Mouse (Mus musculus) myocyte (in vitro differentiated cells): ENCODE measurements at regions not wholly inside any gene's neighbourhood (a gene's known extent, or its start where the extent isn't known, plus 50 kb on each side); places are given as distances from the start of the nearest gene placed in this dataset.

Source experiments
- H3K27me3 ChIP-seq: one replicate; pipeline ENCODE4 v1.6.1; 2011; ENCODE audit not compliant: control insufficient read depth, insufficient read depth, insufficient read length
- H3K36me3 ChIP-seq: one replicate; pipeline ENCODE4 v1.6.1; 2011; ENCODE audit not compliant: control insufficient read depth, insufficient read depth
- H3K4me2 ChIP-seq: one replicate; pipeline ENCODE4 v1.6.1; 2011; ENCODE audit warnings: low read depth, control low read depth
- H3K4me3 ChIP-seq: one replicate; pipeline ENCODE4 v1.5.1; 2011; ENCODE audit warnings: mild to moderate bottlenecking, control low read depth, moderate library complexity
- H3K79me2 ChIP-seq: one replicate; pipeline ENCODE4 v1.6.1; 2011; ENCODE audit not compliant: control insufficient read depth, insufficient read depth
- H3ac ChIP-seq: one replicate; pipeline ENCODE4 v1.6.1; 2011; ENCODE audit not compliant: control insufficient read depth, insufficient read length
- E2F4 ChIP-seq: IDR thresholded peaks from one replicate; pipeline ENCODE4 v1.6.1; 2011; ENCODE audit warnings: mild to moderate bottlenecking, control low read depth, moderate library complexity; ENCODE audit not compliant: insufficient read depth
- MAX ChIP-seq: IDR thresholded peaks from one replicate; pipeline ENCODE4 v1.6.1; 2011; ENCODE audit warnings: low read depth, mild to moderate bottlenecking, control low read depth
- MYOD1 ChIP-seq, 3 experiments: IDR thresholded peaks; one replicate each; pipeline ENCODE4 v1.6.1; 2011; ENCODE audit warnings: control low read depth in 2 of 3, low read depth in 2 of 3, mild to moderate bottlenecking in 2 of 3, moderate library complexity in 1 of 3; ENCODE audit not compliant: insufficient read length in 2 of 3, control insufficient read depth in 1 of 3
- MYOG ChIP-seq, 3 experiments: IDR thresholded peaks; one replicate each; pipeline ENCODE4 v1.6.1; 2011; ENCODE audit warnings: control low read depth in 2 of 3, low read depth in 2 of 3, mild to moderate bottlenecking in 2 of 3; ENCODE audit not compliant: insufficient read length in 2 of 3, control insufficient read depth in 1 of 3, insufficient read depth in 1 of 3
- POLR2A ChIP-seq: IDR thresholded peaks from one replicate; pipeline ENCODE4 v1.6.1; 2011; ENCODE audit warnings: low read depth, mild to moderate bottlenecking, control low read depth, moderate library complexity; ENCODE audit not compliant: insufficient read length
- POLR2AphosphoS2 ChIP-seq: IDR thresholded peaks from one replicate; pipeline ENCODE4 v1.6.1; 2011; ENCODE audit warnings: low read depth, control low read depth; ENCODE audit not compliant: insufficient read length
- REST ChIP-seq: IDR thresholded peaks from one replicate; pipeline ENCODE4 v1.6.1; 2011; ENCODE audit warnings: mild to moderate bottlenecking, control low read depth, moderate library complexity; ENCODE audit not compliant: insufficient read depth, insufficient read length
- SRF ChIP-seq: IDR thresholded peaks from one replicate; pipeline ENCODE4 v1.6.1; 2011; ENCODE audit warnings: low read depth; ENCODE audit not compliant: control insufficient read depth, insufficient read length
- TCF12 ChIP-seq: IDR thresholded peaks from one replicate; pipeline ENCODE4 v1.6.1; 2011; ENCODE audit warnings: mild to moderate bottlenecking, control low read depth; ENCODE audit not compliant: poor library complexity, insufficient read depth, severe bottlenecking
- TCF3 ChIP-seq: IDR thresholded peaks from one replicate; pipeline ENCODE4 v1.6.1; 2011; ENCODE audit warnings: low read depth, control low read depth; ENCODE audit not compliant: insufficient read length
- USF1 ChIP-seq: IDR thresholded peaks from one replicate; pipeline ENCODE4 v1.6.1; 2011; ENCODE audit warnings: low read depth, mild to moderate bottlenecking, control low read depth, moderate library complexity

- no peak overlapping the region for H3ac ChIP-seq
- H3K79me2 ChIP-seq = no peaks in the 10 kb centered on the region
- no peak overlapping the region for H3K4me3 ChIP-seq
- TF ChIP-seq TCF12 (no peak), MAX (no peak)
- no peak overlapping the region for H3K4me2 ChIP-seq
- H3K27me3 ChIP-seq = no peaks in the 10 kb centered on the region
- no peaks in the 10 kb centered on the region for H3K36me3 ChIP-seq
Measured at GRCm38 (mm10) chr12:71538691-71539090, 229.0 kb downstream of the Dact1 start.

DNA sequence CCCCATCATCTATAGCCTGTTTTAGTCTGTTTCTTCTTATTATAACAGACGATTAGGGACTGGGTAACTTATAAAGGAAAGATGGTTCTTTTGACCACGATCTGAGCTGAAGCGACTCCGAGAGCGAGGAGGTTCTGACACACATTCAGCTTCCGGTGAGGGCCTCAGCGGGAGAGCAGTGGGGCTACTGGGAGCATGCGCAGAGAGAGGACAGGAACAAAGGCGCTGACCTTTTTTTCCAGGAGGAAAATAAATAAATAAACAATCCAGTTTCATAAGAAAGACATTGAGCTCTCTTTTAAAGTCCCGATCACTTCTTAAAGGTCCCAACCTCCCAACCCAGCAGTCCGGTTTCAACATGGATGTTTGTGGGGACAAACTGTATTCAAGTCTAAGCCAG lies 230.6 kb downstream of the Dact1 start:
- no peak overlapping the region for H3K4me3 ChIP-seq
- no peaks in the 10 kb centered on the region for H3K36me3 ChIP-seq
- no peak overlapping the region for H3ac ChIP-seq
- no peaks in the 10 kb centered on the region for H3K79me2 ChIP-seq
- H3K27me3 ChIP-seq = no peaks in the 10 kb centered on the region
- no peak for TF ChIP-seq E2F4
- no peak for TF ChIP-seq MYOG (IDR thresholded peaks at IDR 0.05; ENCODE audit: control insufficient read depth in 1 of 3, insufficient read depth in 1 of 3, insufficient read length in 2 of 3, low read depth in 2 of 3)
- no peak for TF ChIP-seq REST
- no peak for TF ChIP-seq TCF12
- TF ChIP-seq USF1 = no peak
- no peak for TF ChIP-seq POLR2A
- no peak for TF ChIP-seq MAX
- no peak overlapping the region for H3K4me2 ChIP-seq

DNA sequence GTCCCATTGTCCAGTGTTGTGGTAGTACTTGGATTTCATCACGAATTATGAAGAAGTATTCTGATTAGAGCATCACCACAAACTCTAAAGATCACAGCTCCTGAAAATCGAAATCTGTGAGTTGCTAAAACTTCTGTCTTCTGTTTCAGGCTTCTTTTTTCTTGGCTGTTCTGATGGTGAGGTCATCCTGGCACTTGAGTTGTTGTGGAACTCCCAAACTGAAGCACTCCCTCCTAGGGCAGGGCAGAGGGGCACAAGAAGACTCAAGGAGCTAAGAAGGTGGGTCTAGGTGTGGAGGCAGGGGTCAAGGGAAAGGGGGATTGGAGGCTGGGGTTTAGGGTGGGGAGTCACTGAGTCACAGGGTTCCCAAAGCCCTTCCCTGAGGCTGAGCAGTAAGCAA lies 232.3 kb downstream of the Dact1 start:
- TF ChIP-seq POLR2A = no peak
- no peak for TF ChIP-seq MYOD1 (IDR thresholded peaks at IDR 0.05; ENCODE audit: control insufficient read depth in 1 of 3, insufficient read length in 2 of 3, low read depth in 2 of 3)
- Histone ChIP-seq H3K4me3 (no peak overlapping the region), H3K79me2 (no peaks in the 10 kb centered on the region), H3K27me3 (no peaks in the 10 kb centered on the region), H3K36me3 (no peaks in the 10 kb centered on the region), H3K4me2 (no peak overlapping the region), H3ac (no peak overlapping the region)

GRCm38 (mm10) chr12:71543571-71544119 lies 234.0 kb downstream of the Dact1 start:
- Histone ChIP-seq H3K4me3 (no peak overlapping the region), H3K4me2 (peak overlapping the region; percentile 72), H3K36me3 (no peaks in the 10 kb centered on the region), H3ac (no peak overlapping the region), H3K27me3 (no peaks in the 10 kb centered on the region), H3K79me2 (no peaks in the 10 kb centered on the region)
- no peak for TF ChIP-seq REST
- no peak for TF ChIP-seq TCF3
- TF ChIP-seq TCF12 = no peak
- TF ChIP-seq POLR2AphosphoS2 = no peak
- no peak for TF ChIP-seq SRF
- no peak for TF ChIP-seq MYOD1 (IDR thresholded peaks at IDR 0.05; ENCODE audit: control insufficient read depth in 1 of 3, insufficient read length in 2 of 3, low read depth in 2 of 3)
- no peak for TF ChIP-seq POLR2A
- TF ChIP-seq MYOG (IDR thresholded peaks at IDR 0.05; ENCODE audit: control insufficient read depth in 1 of 3, insufficient read depth in 1 of 3, insufficient read length in 2 of 3, low read depth in 2 of 3) = no peak
- no peak for TF ChIP-seq MAX
- TF ChIP-seq USF1 = no peak

GRCm38 (mm10) chr12:71544401-71545159 lies 234.9 kb downstream of the Dact1 start:
- H3K79me2 ChIP-seq = no peaks in the 10 kb centered on the region
- no peak overlapping the region for H3K4me3 ChIP-seq
- no peak overlapping the region for H3ac ChIP-seq
- H3K27me3 ChIP-seq = no peaks in the 10 kb centered on the region
- no peak for TF ChIP-seq POLR2A
- TF ChIP-seq MAX = no peak
- no peak for TF ChIP-seq MYOD1 (IDR thresholded peaks at IDR 0.05; ENCODE audit: control insufficient read depth in 1 of 3, insufficient read length in 2 of 3, low read depth in 2 of 3)
- TF ChIP-seq SRF = no peak
- no peak for TF ChIP-seq USF1
- H3K36me3 ChIP-seq = no peaks in the 10 kb centered on the region
- peak overlapping the region; percentile 72 for H3K4me2 ChIP-seq
